Mouse (Mus musculus) forebrain, embryonic 12.5 days (tissue): ENCODE data around the gene Zfp444. TPM values are rescaled to one million over a fixed set of nuclear protein-coding genes. Genes with fewer than 3 reads are reported as not detected.

Experiments
- ATAC-seq: fragments of 200-750 bp; cut with Nextera tagmentation; 2 replicates; pipeline ENCODE4 v1.8.0; 2017; ENCODE audit warnings: moderate TSS enrichment; ENCODE audit not compliant: low FRiP score
- H3K27ac ChIP-seq: fragments of 300-500 bp; sonication (generic); 2 replicates; pipeline ENCODE4 v1.5.1; 2016; ENCODE audit warnings: mild to moderate bottlenecking
- H3K27me3 ChIP-seq: fragments of 300-500 bp; sonication (generic); 2 replicates; pipeline ENCODE4 v1.6.1; 2016; ENCODE audit warnings: mild to moderate bottlenecking
- H3K36me3 ChIP-seq: fragments of 300-500 bp; sonication (generic); replicated peaks from 2 replicates; pipeline ENCODE4 v1.6.1; 2016; ENCODE audit warnings: mild to moderate bottlenecking
- H3K4me1 ChIP-seq: fragments of 300-500 bp; sonication (generic); 2 replicates; pipeline ENCODE4 v1.6.1; 2016
- H3K4me2 ChIP-seq: fragments of 300-500 bp; sonication (generic); 2 replicates; pipeline ENCODE4 v1.6.1; 2016; ENCODE audit warnings: mild to moderate bottlenecking, moderate library complexity
- H3K4me3 ChIP-seq: fragments of 300-500 bp; sonication (generic); replicated peaks from 2 replicates; pipeline ENCODE4 v1.5.1; 2016; ENCODE audit warnings: mild to moderate bottlenecking
- H3K9ac ChIP-seq: fragments of 300-500 bp; sonication (generic); 2 replicates; pipeline ENCODE4 v1.6.1; 2016; ENCODE audit warnings: mild to moderate bottlenecking
- H3K9me3 ChIP-seq: fragments of 300-500 bp; sonication (generic); 2 replicates; pipeline ENCODE4 v1.6.1; 2016
- WGBS: fragments of 180-500 bp; shearing (Covaris S2); methylation state at CpG from one replicate; pipeline ENCODE4 v1.1.7; 2016; 5-methylcytosine and 5-hydroxymethylcytosine counted together
- polyA plus RNA-seq: library from polyadenylated mRNA; unstranded; fragments of >200 nt; fragmentation: Nextera tagmentation; extraction: Ambion mirVana; gene quantifications from 2 replicates; pipeline ENCODE4 v1.2.1, GENCODE M21; 2016

Zfp444 gene
- polyA plus RNA-seq = 75.1 and 81.3 TPM in 2 replicates

DNA sequence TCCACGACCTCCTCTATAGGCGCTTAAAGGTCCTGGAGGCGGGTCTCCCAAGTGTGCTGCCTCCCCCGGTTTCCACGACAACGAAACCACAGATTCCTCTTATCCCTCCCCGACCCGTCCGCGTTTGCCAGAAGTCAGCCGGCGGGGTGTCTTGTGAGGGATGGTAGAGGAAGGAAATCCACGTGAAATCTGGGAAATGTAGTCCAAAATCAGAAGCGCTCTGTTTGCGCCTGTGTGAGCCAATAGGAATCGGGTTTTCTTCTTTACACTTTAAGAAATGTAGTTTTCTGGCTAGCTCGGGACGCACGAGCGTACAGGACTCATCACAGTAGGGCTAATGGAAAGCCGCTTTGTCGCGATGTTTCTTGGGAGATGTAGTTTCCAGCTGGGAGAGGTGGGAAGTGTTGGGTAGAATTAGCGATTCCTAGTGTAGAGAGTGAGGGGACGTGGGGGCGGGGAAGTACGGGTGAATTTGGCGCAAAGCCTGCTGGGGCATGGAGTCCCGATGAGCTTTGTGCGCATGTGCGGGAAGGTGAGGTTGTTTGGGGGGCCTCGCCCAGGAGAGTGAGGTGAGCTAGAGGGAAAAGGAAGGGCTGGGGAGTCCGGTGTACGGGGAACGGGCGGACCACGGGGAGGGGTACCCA, at the start of gene Zfp444:
Gene Zfp444 (plus strand): TSS at position 221 of the 644 bp plus-strand sequence.
- peak within 1 kb of the TSS; percentile 66 for H3K4me3 ChIP-seq
- ATAC-seq = peak; percentile 97
- WGBS = under 1% methylated on average over 37 of the region's 37 CpGs
- H3K9me3 ChIP-seq = no peaks in the 10 kb centered on the region
- H3K9ac ChIP-seq = peak within 1 kb of the TSS; percentile 78
- no peaks in the 10 kb centered on the region; the same call in 1 of the 2 replicates for H3K36me3 ChIP-seq
- peaks cover 17% of the 10 kb centered on the region; the same call in 1 of the 2 replicates for H3K4me1 ChIP-seq
- H3K27me3 ChIP-seq = no peaks in the 10 kb centered on the region
- H3K4me2 ChIP-seq = peak within 1 kb of the TSS; percentile 80
- H3K27ac ChIP-seq = peak within 1 kb of the TSS; percentile 86

DNA sequence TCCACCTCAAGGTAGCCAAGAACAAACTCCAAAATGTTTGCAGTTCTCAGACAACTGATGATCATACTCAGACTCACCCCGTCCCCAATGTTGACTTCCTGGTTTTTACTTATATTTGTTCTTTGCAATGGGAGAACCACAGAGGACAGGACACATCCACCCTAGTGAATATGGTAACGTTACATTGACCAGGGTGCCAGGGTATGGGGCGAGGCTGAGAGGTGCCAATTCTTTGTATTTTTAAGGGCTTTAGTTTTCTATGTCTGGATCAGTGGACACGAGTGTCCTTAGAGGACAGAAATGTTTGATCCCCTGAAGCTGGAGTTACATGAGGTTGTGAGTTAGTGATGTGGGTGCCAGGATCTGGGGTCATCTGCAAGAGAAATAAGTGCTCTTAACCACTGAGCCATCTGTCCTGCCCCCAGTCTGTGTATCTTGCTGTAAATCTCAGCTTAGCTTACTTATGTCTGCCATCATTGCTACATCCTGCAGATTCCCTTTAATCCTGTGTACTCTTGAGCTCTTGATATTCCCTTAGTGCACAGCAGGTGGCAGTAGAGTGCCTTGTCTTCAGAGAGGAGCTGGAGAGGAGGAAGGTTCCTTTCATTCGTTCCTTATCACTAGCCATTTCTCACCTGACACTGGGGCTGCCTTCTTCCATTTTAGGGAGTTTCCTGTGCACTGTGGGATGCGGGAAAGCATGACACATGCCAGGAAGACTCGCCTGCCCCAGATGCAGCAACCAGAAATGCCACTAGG, 45.2 kb upstream of the Zfp444 start:
- ATAC-seq = peak; percentile 56

GRCm38 (mm10) chr7:6130346-6130745, 41.7 kb upstream of the Zfp444 start:
- Histone ChIP-seq H3K27me3 (no peaks in the 10 kb centered on the region), H3K27ac (no peak overlapping the region), H3K36me3 (peaks cover 26% of the 10 kb centered on the region), H3K4me3 (no peak overlapping the region), H3K4me1 (no peaks in the 10 kb centered on the region), H3K4me2 (no peak overlapping the region), H3K9ac (no peak overlapping the region), H3K9me3 (peaks cover 8% of the 10 kb centered on the region)
- ATAC-seq = no peak
- 47% methylated on average over 4 of the region's 4 CpGs for WGBS

More for the DNA sequence above, 45.2 kb upstream of the Zfp444 start:
- H3K4me1 ChIP-seq = no peaks in the 10 kb centered on the region
- H3K4me3 ChIP-seq = no peak overlapping the region
- no peaks in the 10 kb centered on the region for H3K27me3 ChIP-seq
- no peak overlapping the region for H3K4me2 ChIP-seq
- no peak overlapping the region for H3K27ac ChIP-seq
- peaks cover 3% of the 10 kb centered on the region for H3K36me3 ChIP-seq
- WGBS = 42% methylated on average over 7 of the region's 7 CpGs
- H3K9ac ChIP-seq = no peak overlapping the region
- no peaks in the 10 kb centered on the region for H3K9me3 ChIP-seq

DNA sequence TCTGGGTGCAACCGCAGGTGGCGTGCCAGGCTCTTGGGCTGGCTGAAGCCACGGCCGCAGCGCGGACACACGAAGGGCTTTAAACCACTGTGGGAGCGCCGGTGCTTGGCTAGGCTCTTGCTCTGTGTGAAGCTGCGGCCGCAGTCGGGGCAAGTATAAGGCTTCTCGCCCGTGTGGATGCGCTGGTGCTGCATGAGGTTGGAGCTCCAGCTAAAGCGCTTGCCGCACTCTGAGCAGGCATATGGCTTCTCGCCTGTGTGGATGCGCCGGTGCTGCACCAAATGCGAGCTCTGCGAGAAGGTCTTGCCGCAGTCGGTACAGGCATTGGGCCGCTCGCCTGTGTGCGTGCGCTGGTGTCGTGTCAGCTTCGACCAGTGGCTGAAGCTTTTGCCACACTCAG, 39.4 kb upstream of the Zfp444 start:
- Histone ChIP-seq H3K9me3 (peaks cover 8% of the 10 kb centered on the region), H3K4me2 (no peak overlapping the region), H3K27ac (no peak overlapping the region), H3K27me3 (no peaks in the 10 kb centered on the region), H3K4me1 (no peaks in the 10 kb centered on the region), H3K4me3 (no peak overlapping the region), H3K36me3 (peaks cover 34% of the 10 kb centered on the region), H3K9ac (no peak overlapping the region)
- WGBS = 85% methylated on average over 30 of the region's 30 CpGs
- no peak for ATAC-seq

- no peak overlapping the region for H3K9ac ChIP-seq
- H3K4me2 ChIP-seq = no peak overlapping the region
- H3K9me3 ChIP-seq = peaks cover 8% of the 10 kb centered on the region
- no peak for ATAC-seq
- H3K27me3 ChIP-seq = no peaks in the 10 kb centered on the region
- no peak overlapping the region for H3K4me3 ChIP-seq
- no peaks in the 10 kb centered on the region for H3K4me1 ChIP-seq
- peaks cover 46% of the 10 kb centered on the region for H3K36me3 ChIP-seq
- H3K27ac ChIP-seq = no peak overlapping the region
Measured at GRCm38 (mm10) chr7:6136497-6136896, 35.5 kb upstream of the Zfp444 start.

- no peak overlapping the region for H3K9ac ChIP-seq
- H3K27ac ChIP-seq = no peak overlapping the region
- peaks cover 26% of the 10 kb centered on the region for H3K36me3 ChIP-seq
- WGBS = 86% methylated on average over 3 of the region's 3 CpGs
- H3K9me3 ChIP-seq = no peaks in the 10 kb centered on the region
- no peaks in the 10 kb centered on the region for H3K27me3 ChIP-seq
- ATAC-seq = no peak
- no peak overlapping the region for H3K4me3 ChIP-seq
- H3K4me1 ChIP-seq = peaks cover 3% of the 10 kb centered on the region; the same call in 1 of the 2 replicates
- no peak overlapping the region for H3K4me2 ChIP-seq
Measured at GRCm38 (mm10) chr7:6139295-6139694, 32.7 kb upstream of the Zfp444 start.

- no peak overlapping the region for H3K27ac ChIP-seq
- ATAC-seq = no peak
- H3K4me3 ChIP-seq = no peak overlapping the region
- H3K27me3 ChIP-seq = no peaks in the 10 kb centered on the region
- peaks cover 13% of the 10 kb centered on the region; the same call in 1 of the 2 replicates for H3K4me1 ChIP-seq
- no peak overlapping the region for H3K4me2 ChIP-seq
- H3K36me3 ChIP-seq = peaks cover 18% of the 10 kb centered on the region
- 76% methylated on average over 2 of the region's 2 CpGs for WGBS
- H3K9me3 ChIP-seq = no peaks in the 10 kb centered on the region
- no peak overlapping the region for H3K9ac ChIP-seq
Measured at GRCm38 (mm10) chr7:6143991-6144531, 28.0 kb upstream of the Zfp444 start.

GRCm38 (mm10) chr7:6145423-6146188, 26.4 kb upstream of the Zfp444 start:
- 91% methylated on average over 8 of the region's 8 CpGs for WGBS
- H3K9me3 ChIP-seq = no peaks in the 10 kb centered on the region
- no peak for ATAC-seq
- H3K9ac ChIP-seq = no peak overlapping the region
- H3K4me1 ChIP-seq = peaks cover 15% of the 10 kb centered on the region; the same call in 1 of the 2 replicates
- H3K4me3 ChIP-seq = no peak overlapping the region
- H3K4me2 ChIP-seq = no peak overlapping the region
- H3K27me3 ChIP-seq = no peaks in the 10 kb centered on the region
- H3K27ac ChIP-seq = no peak overlapping the region
- peaks cover 10% of the 10 kb centered on the region for H3K36me3 ChIP-seq

DNA sequence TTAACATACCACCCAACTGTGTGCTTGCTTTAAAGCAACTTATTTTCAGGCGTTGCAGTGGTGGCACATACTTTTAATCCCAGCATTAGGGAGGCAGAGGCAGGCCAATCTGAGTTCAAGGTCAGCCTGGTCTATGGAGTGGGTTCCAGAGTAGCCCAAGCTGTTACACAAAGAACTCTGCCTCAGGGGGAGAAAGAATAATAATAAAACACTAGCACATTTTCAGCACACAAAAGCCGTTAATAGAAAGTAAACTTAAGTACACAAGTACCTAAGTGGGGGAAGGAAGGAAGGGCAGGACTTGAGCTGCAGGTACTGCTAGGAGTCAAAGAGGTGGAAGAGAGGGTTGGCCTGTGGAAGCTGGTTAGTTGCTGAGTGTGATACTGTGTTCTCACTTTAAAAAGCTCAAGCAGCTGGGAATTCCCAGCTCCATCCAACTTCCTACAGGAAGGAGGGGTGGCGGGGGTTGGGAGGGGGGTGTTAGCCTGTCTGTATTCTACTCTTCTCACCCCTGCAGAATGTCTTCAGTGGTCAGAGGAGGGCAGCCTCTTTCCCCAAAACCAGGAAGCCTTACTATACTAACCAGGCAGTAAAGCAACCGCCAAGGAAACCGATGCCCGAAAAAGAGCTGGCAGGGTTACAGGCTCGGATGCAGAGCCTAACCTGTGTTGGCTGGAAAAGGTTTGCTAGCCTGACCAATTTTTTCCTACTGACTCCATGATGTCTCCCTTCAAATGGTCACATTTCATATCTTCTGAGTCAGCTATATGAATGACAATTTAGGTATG, 25.6 kb upstream of the Zfp444 start:
- H3K4me3 ChIP-seq = no peak overlapping the region
- H3K27ac ChIP-seq = no peak overlapping the region
- no peak for ATAC-seq
- peaks cover 7% of the 10 kb centered on the region for H3K36me3 ChIP-seq
- H3K4me1 ChIP-seq = peaks cover 15% of the 10 kb centered on the region; the same call in 1 of the 2 replicates
- H3K9ac ChIP-seq = no peak overlapping the region
- H3K4me2 ChIP-seq = no peak overlapping the region
- no peaks in the 10 kb centered on the region for H3K27me3 ChIP-seq
- 89% methylated on average over 7 of the region's 7 CpGs for WGBS
- H3K9me3 ChIP-seq = no peaks in the 10 kb centered on the region

GRCm38 (mm10) chr7:6146982-6147325, 25.1 kb upstream of the Zfp444 start:
- no peak overlapping the region for H3K4me2 ChIP-seq
- H3K9ac ChIP-seq = no peak overlapping the region
- no peak overlapping the region for H3K27ac ChIP-seq
- H3K27me3 ChIP-seq = no peaks in the 10 kb centered on the region
- peaks cover 15% of the 10 kb centered on the region; the same call in 1 of the 2 replicates for H3K4me1 ChIP-seq
- ATAC-seq = no peak
- no peaks in the 10 kb centered on the region for H3K9me3 ChIP-seq
- 81% methylated on average over 2 of the region's 2 CpGs for WGBS
- peaks cover 3% of the 10 kb centered on the region for H3K36me3 ChIP-seq
- H3K4me3 ChIP-seq = no peak overlapping the region

DNA sequence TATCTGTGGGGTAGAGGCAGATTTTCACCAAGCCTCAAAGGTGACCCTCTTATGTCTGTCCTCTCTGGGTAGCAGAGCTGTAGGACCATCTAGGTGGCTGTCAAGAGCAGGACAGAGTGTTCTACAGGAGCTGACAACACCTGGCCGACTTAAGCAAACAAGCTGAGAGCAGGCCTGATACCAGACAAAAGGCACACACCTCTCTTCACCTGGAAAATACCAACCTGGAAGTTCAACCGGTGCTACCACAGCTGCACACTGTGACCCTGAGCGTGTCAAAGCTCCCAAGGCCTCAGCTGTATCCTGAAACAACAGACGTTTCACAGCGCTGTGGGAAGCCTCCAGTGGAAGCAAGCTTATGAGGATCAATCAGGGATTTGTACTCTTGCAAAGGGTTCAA, 24.3 kb upstream of the Zfp444 start:
- H3K9me3 ChIP-seq = no peaks in the 10 kb centered on the region
- WGBS = 86% methylated on average over 5 of the region's 5 CpGs
- peaks cover 15% of the 10 kb centered on the region; the same call in 1 of the 2 replicates for H3K4me1 ChIP-seq
- H3K27ac ChIP-seq = no peak overlapping the region
- no peak overlapping the region for H3K4me3 ChIP-seq
- H3K4me2 ChIP-seq = no peak overlapping the region
- H3K36me3 ChIP-seq = no peaks in the 10 kb centered on the region
- no peaks in the 10 kb centered on the region for H3K27me3 ChIP-seq
- H3K9ac ChIP-seq = no peak overlapping the region
- ATAC-seq = no peak
